Mouse (Mus musculus): ENCODE data around the gene A030014E15Rik. TPM values are rescaled to one million over a fixed set of nuclear protein-coding genes. Genes with fewer than 3 reads are reported as not detected.

A030014E15Rik gene
- total RNA-seq, 2 experiments from 2014 or later, result not detected

- intact Hi-C loops (cut with DNase I), result loop anchor here (5.0 kb wide), 1 partner anchor 187 kb away; no protein-coding TSS in a partner anchor
Observed at GRCm38 (mm10) chr1:82973901-82974300, 49.2 kb downstream of the A030014E15Rik start.

GRCm38 (mm10) chr1:82974342-82974741, 49.6 kb downstream of the A030014E15Rik start:
- no peak for DNase-seq (ENCODE audit: low spot score in 2 of 2)
- intact Hi-C loops (cut with DNase I), result loop anchor here (5.0 kb wide), 1 partner anchor 187 kb away; no protein-coding TSS in a partner anchor

More at GRCm38 (mm10) chr1:82973901-82974300, 49.2 kb downstream of the A030014E15Rik start:
- DNase-seq (ENCODE audit: low spot score in 2 of 2), result no peak

Other genes with a start within 250 kb of the A030014E15Rik start
- 100 to 1,000 TPM; 268 to 270 TPM for gene Mff, start 200.0 kb upstream of the A030014E15Rik start, total RNA-seq (2021)
- not detected for gene Tm4sf20, start 156.5 kb upstream of the A030014E15Rik start, total RNA-seq (2021)
- gene Gm47791, start 153.7 kb upstream of the A030014E15Rik start, total RNA-seq (2021), result not detected
- gene Agfg1, start 85.4 kb upstream of the A030014E15Rik start, total RNA-seq (2021), result 10 to 100 TPM; 81.8 to 90.3 TPM
- gene A030005L19Rik, start 11.6 kb upstream of the A030014E15Rik start, total RNA-seq (2021), result not detected
- not detected for gene Gm6217, start 6.5 kb downstream of the A030014E15Rik start, total RNA-seq (2021)
- not detected for gene A030003K21Rik, start 18.5 kb downstream of the A030014E15Rik start, total RNA-seq (2021)
- not detected for gene Gm7544, start 31.1 kb downstream of the A030014E15Rik start, total RNA-seq (2021)
- not detected for gene Gm47955, start 35.4 kb downstream of the A030014E15Rik start, total RNA-seq (2021)
- gene Gm47959, start 75.6 kb downstream of the A030014E15Rik start, total RNA-seq (2021), result not detected
- 1 to 10 TPM; 2.1 to 2.5 TPM for gene Slc19a3, start 113.5 kb downstream of the A030014E15Rik start, total RNA-seq (2021)
- not detected for gene Krtap28-10, start 117.6 kb downstream of the A030014E15Rik start, total RNA-seq (2021)
- not detected for gene Gm47969, start 120.0 kb downstream of the A030014E15Rik start, total RNA-seq (2021)
- not detected for gene A030005K14Rik, start 134.5 kb downstream of the A030014E15Rik start, total RNA-seq (2021)
- not detected for gene Krtap28-13, start 136.0 kb downstream of the A030014E15Rik start, total RNA-seq (2021)
- not detected for gene Ccl20, start 191.8 kb downstream of the A030014E15Rik start, total RNA-seq (2021)
- under 1 TPM; 0.46 to 0.53 TPM for gene Daw1, start 234.8 kb downstream of the A030014E15Rik start, total RNA-seq (2021)